Comparison of ENCODE assay signal across 22 mouse cellular contexts in genomic region chr2:7534615-7535204, GRCm38 (mm10). TPM values are rescaled to one million over a fixed set of nuclear protein-coding genes. Genes with fewer than 3 reads are reported as not detected.
A peak's percentile ranks its signal among the peaks of the same experiment; 100 is the strongest.
DNase-seq lines count a peak whose midpoint lies in the region; ATAC-seq and TF ChIP-seq lines count a peak whose summit lies in the region.
"Had no signal": no experiment of that assay in that cellular context is flagged by ENCODE, and none has a peak within 500 bp of the region (broad histone marks: within the 10 kb centered on the region; RNA-seq: fewer than 3 reads in every experiment).

No protein-coding gene starts in this region.

- no peaks in the 10 kb centered on the region for H3K36me3 ChIP-seq in lung, embryonic 15.5 days
- H3K36me3 ChIP-seq: embryonic facial prominence, embryonic 15.5 days; forebrain, embryonic 10.5 days; G1E; heart, embryonic 10.5 days; hindbrain, embryonic 15.5 days had no signal

- DNase-seq in lung, adult 2 months = no peak
- DNase-seq in brain, adult 2 months (ENCODE audit: low read depth, low spot score) = peak; percentile 30
- peak; percentile 1 for DNase-seq in lung, postnatal 36 days
- DNase-seq in gastrocnemius, adult 2 months = no peak
- DNase-seq: adrenal gland, adult 8-10 months; adrenal gland, postnatal 36 days; B cell, adult 2 months; cerebellum, adult 11 months; cerebellum, adult 8-10 months; cerebellum, postnatal 14 days; gastrocnemius, postnatal 10 days; heart, adult 18-20 months had no signal

- H3K4me3 ChIP-seq in lung, embryonic 15.5 days = no peak overlapping the region
- no peak overlapping the region for H3K4me3 ChIP-seq in lung, adult 2 months (replicated peaks; ENCODE audit: extremely low read depth, low read depth, low read length)
- no peak overlapping the region for H3K4me3 ChIP-seq in gastrocnemius, adult 2 months
- H3K4me3 ChIP-seq: embryonic facial prominence, embryonic 15.5 days; erythroblast, embryonic 14.5 days; forebrain, embryonic 10.5 days; heart, embryonic 10.5 days; hindbrain, embryonic 15.5 days had no signal

- peak; percentile 84; the same call in 1 of the 2 replicates for ATAC-seq in lung, embryonic 15.5 days (ENCODE audit: borderline replicate concordance, extremely low read depth, low FRiP score, low TSS enrichment)
- no peak for ATAC-seq in frontal cortex, adult (ENCODE audit: low TSS enrichment)
- ATAC-seq: CD4-positive, CD25-positive, alpha-beta regulatory T cell, adult 4 months; forebrain, embryonic 14.5 days had no signal

- no peaks in the 10 kb centered on the region for H3K27me3 ChIP-seq in lung, embryonic 15.5 days
- H3K27me3 ChIP-seq: embryonic facial prominence, embryonic 15.5 days; hindbrain, embryonic 15.5 days had no signal

- no peak overlapping the region for H3K27ac ChIP-seq in lung, embryonic 15.5 days
- no peak overlapping the region for H3K27ac ChIP-seq in gastrocnemius, adult 2 months
- H3K27ac ChIP-seq: embryonic facial prominence, embryonic 15.5 days; forebrain, embryonic 10.5 days; heart, embryonic 10.5 days; hindbrain, embryonic 15.5 days had no signal

- no peak for TF ChIP-seq POLR2A in lung, adult 2 months (IDR thresholded peaks at IDR 0.05; ENCODE audit: borderline replicate concordance, extremely low read depth, low read depth, low read length)

- intact Hi-C loops in gastrocnemius, adult 2 months (cut with DNase I) = no loop called here

- H3K9ac ChIP-seq in lung, embryonic 15.5 days = no peak overlapping the region
- H3K9ac ChIP-seq: embryonic facial prominence, embryonic 15.5 days; hindbrain, embryonic 15.5 days had no signal

- H3K4me2 ChIP-seq in lung, embryonic 15.5 days = no peak overlapping the region
- H3K4me2 ChIP-seq: embryonic facial prominence, embryonic 15.5 days; hindbrain, embryonic 15.5 days had no signal

- no peaks in the 10 kb centered on the region for H3K4me1 ChIP-seq in lung, embryonic 15.5 days
- no peaks in the 10 kb centered on the region for H3K4me1 ChIP-seq in lung, adult 2 months (ENCODE audit: control insufficient read depth, insufficient read depth, low read length)
- H3K4me1 ChIP-seq: heart, embryonic 10.5 days had no signal

- no peak for TF ChIP-seq CTCF in lung, adult 2 months (IDR thresholded peaks at IDR 0.05; ENCODE audit: insufficient read depth, low read length)
- TF ChIP-seq CTCF in gastrocnemius, adult 2 months (IDR thresholded peaks at IDR 0.05) = no peak

- no peaks in the 10 kb centered on the region for H3K9me3 ChIP-seq in lung, embryonic 15.5 days
- H3K9me3 ChIP-seq: embryonic facial prominence, embryonic 15.5 days; forebrain, embryonic 10.5 days; G1E; heart, embryonic 10.5 days had no signal

- 51% methylated on average over 5 of the region's 5 CpGs for WGBS in lung, embryonic 15.5 days
- 66% methylated on average over 5 of the region's 5 CpGs for WGBS in lung, adult 2 months

RNA-seq across cellular contexts. Expression of gene Celf2, which starts 25.3 kb away (rescaled TPM):
- 92.9 and 97.4 TPM in 2 replicates for polyA plus RNA-seq in lung, embryonic 15.5 days (2015; fragmentation: Nextera tagmentation; extraction: Ambion mirVana)
- 39.3 and 43.4 TPM in 2 replicates for polyA plus RNA-seq in lung, adult 2 months (2012; rRNA removed)
- total RNA-seq in gastrocnemius, adult 2 months (2021) = 10 to 100 TPM; 67.6 to 79.3 TPM

Comparison
In these comparisons a context has a peak if more than half of its experiments do, and no peak if none do; other contexts are left out.
1. DNase-seq: peak in brain, adult 2 months (single experiment) and lung, postnatal 36 days (single experiment); none in lung, adult 2 months (single experiment) and gastrocnemius, adult 2 months (single experiment).